15 mouse cellular contexts compared by ENCODE assay signal in genomic region chr12:12683733-12684470, GRCm38 (mm10).
A peak's percentile ranks its signal among the peaks of the same experiment; 100 is the strongest.
DNase-seq lines count a peak whose midpoint lies in the region; ATAC-seq and TF ChIP-seq lines count a peak whose summit lies in the region.
"Had no signal": no experiment of that assay in that cellular context is flagged by ENCODE, and none has a peak within 500 bp of the region (broad histone marks: within the 10 kb centered on the region; RNA-seq: fewer than 3 reads in every experiment).

No protein-coding gene starts in this region.

- H3K4me1 ChIP-seq in neural tube, embryonic 12.5 days, result peaks cover 43% of the 10 kb centered on the region
- peaks cover 35% of the 10 kb centered on the region for H3K4me1 ChIP-seq in forebrain, embryonic 11.5 days (replicated peaks; ENCODE audit: control insufficient read depth, insufficient read depth, low read length)
- peaks cover 37% of the 10 kb centered on the region for H3K4me1 ChIP-seq in hindbrain, postnatal 0 days (ENCODE audit: insufficient read depth, low read length)
- peaks cover 44% of the 10 kb centered on the region for H3K4me1 ChIP-seq in midbrain, embryonic 15.5 days

- no peaks in the 10 kb centered on the region for H3K36me3 ChIP-seq in neural tube, embryonic 12.5 days
- H3K36me3 ChIP-seq in forebrain, embryonic 11.5 days (ENCODE audit: control insufficient read depth, insufficient read depth, low read length), result no peaks in the 10 kb centered on the region
- H3K36me3 ChIP-seq in hindbrain, postnatal 0 days (ENCODE audit: insufficient read depth, low read length), result no peaks in the 10 kb centered on the region
- H3K36me3 ChIP-seq in midbrain, embryonic 15.5 days (replicated peaks), result no peaks in the 10 kb centered on the region
- H3K36me3 ChIP-seq: limb, embryonic 12.5 days; lung, embryonic 15.5 days had no signal

- no peaks in the 10 kb centered on the region for H3K9me3 ChIP-seq in neural tube, embryonic 12.5 days
- H3K9me3 ChIP-seq in forebrain, embryonic 11.5 days (ENCODE audit: control insufficient read depth, low read length), result no peaks in the 10 kb centered on the region
- H3K9me3 ChIP-seq in hindbrain, postnatal 0 days (ENCODE audit: low read length), result no peaks in the 10 kb centered on the region
- H3K9me3 ChIP-seq in midbrain, embryonic 15.5 days, result no peaks in the 10 kb centered on the region
- H3K9me3 ChIP-seq: limb, embryonic 12.5 days; lung, embryonic 15.5 days had no signal

- H3K4me3 ChIP-seq in neural tube, embryonic 12.5 days, result no peak overlapping the region
- H3K4me3 ChIP-seq in forebrain, embryonic 11.5 days (ENCODE audit: low read depth, low read length), result no peak overlapping the region
- H3K4me3 ChIP-seq in hindbrain, postnatal 0 days (ENCODE audit: low read length), result no peak overlapping the region
- no peak overlapping the region for H3K4me3 ChIP-seq in midbrain, embryonic 15.5 days
- H3K4me3 ChIP-seq: erythroblast, embryonic 14.5 days; limb, embryonic 12.5 days; lung, embryonic 15.5 days had no signal

- no peak for TF ChIP-seq CTCF in hindbrain, postnatal 0 days (IDR thresholded peaks at IDR 0.05; ENCODE audit: low read depth)

- WGBS in neural tube, embryonic 12.5 days, result 46% methylated on average over 10 of the region's 10 CpGs
- 45% methylated on average over 10 of the region's 10 CpGs for WGBS in forebrain, embryonic 11.5 days
- 36% methylated on average over 10 of the region's 10 CpGs for WGBS in hindbrain, postnatal 0 days
- 35% methylated on average over 10 of the region's 10 CpGs for WGBS in midbrain, embryonic 15.5 days

- DNase-seq in neural tube, embryonic 10.5 days (ENCODE audit: extremely low spot score, low spot score), result no peak
- DNase-seq in forebrain, embryonic 11.5 days (ENCODE audit: low spot score), result no peak
- DNase-seq in hindbrain, postnatal 0 days (ENCODE audit: low spot score), result no peak
- no peak for DNase-seq in thymus, postnatal 0 days (ENCODE audit: low spot score)
- no peak for DNase-seq in ovary, postnatal 14 days (ENCODE audit: low spot score)
- DNase-seq in kidney, postnatal 4 days, result no peak
- DNase-seq: layer of hippocampus, adult 9-11 months had no signal

- no peaks in the 10 kb centered on the region for H3K27me3 ChIP-seq in neural tube, embryonic 12.5 days (replicated peaks)
- no peaks in the 10 kb centered on the region for H3K27me3 ChIP-seq in forebrain, embryonic 11.5 days (ENCODE audit: control insufficient read depth, insufficient read depth, low read length)
- no peaks in the 10 kb centered on the region for H3K27me3 ChIP-seq in hindbrain, postnatal 0 days (ENCODE audit: insufficient read depth, low read length)
- no peaks in the 10 kb centered on the region for H3K27me3 ChIP-seq in midbrain, embryonic 15.5 days (replicated peaks)
- H3K27me3 ChIP-seq: lung, embryonic 15.5 days; Patski had no signal

- H3K9ac ChIP-seq in neural tube, embryonic 12.5 days, result 0 out of 2 replicates have a peak overlapping the region, but pooled peaks have one; percentile 1
- H3K9ac ChIP-seq in forebrain, embryonic 11.5 days (ENCODE audit: low read length), result peak overlapping the region; percentile 3; the same call in 1 of the 2 replicates
- H3K9ac ChIP-seq in hindbrain, postnatal 0 days (replicated peaks; ENCODE audit: low read length), result no peak overlapping the region
- H3K9ac ChIP-seq in midbrain, embryonic 15.5 days, result no peak overlapping the region
- H3K9ac ChIP-seq: limb, embryonic 12.5 days; lung, embryonic 15.5 days had no signal

- no peak for ATAC-seq in neural tube, embryonic 12.5 days (ENCODE audit: low FRiP score, low read depth)
- no peak for ATAC-seq in forebrain, embryonic 11.5 days (replicated peaks; ENCODE audit: low FRiP score)
- ATAC-seq in hindbrain, postnatal 0 days, result 0 out of 2 replicates have a peak, but pooled peaks have one; percentile 2
- peak; percentile 1; the same call in 1 of the 2 replicates for ATAC-seq in midbrain, embryonic 15.5 days (replicated peaks)
- ATAC-seq: CD4-positive, CD25-positive, alpha-beta regulatory T cell, adult 4 months; inflammation-experienced regulatory T-cells, adult 6 months had no signal

- H3K27ac ChIP-seq in neural tube, embryonic 12.5 days, result 0 out of 2 replicates have a peak overlapping the region, but pooled peaks have one; percentile 2
- peak overlapping the region; percentile 82 for H3K27ac ChIP-seq in forebrain, embryonic 11.5 days (ENCODE audit: low read depth, low read length)
- H3K27ac ChIP-seq in hindbrain, postnatal 0 days, result peak overlapping the region; percentile 15; the same call in 1 of the 2 replicates
- H3K27ac ChIP-seq in midbrain, embryonic 15.5 days, result peak overlapping the region; percentile 55
- H3K27ac ChIP-seq: limb, embryonic 12.5 days; lung, embryonic 15.5 days had no signal

- H3K4me2 ChIP-seq in neural tube, embryonic 12.5 days (replicated peaks), result 0 out of 2 replicates have a peak overlapping the region, but pooled peaks have one; percentile 16
- H3K4me2 ChIP-seq in forebrain, embryonic 11.5 days (ENCODE audit: low read depth, low read length, severe bottlenecking), result peak overlapping the region; percentile 0; the same call in 1 of the 2 replicates
- H3K4me2 ChIP-seq in hindbrain, postnatal 0 days (ENCODE audit: low read depth, low read length), result peak overlapping the region; percentile 36; the same call in 1 of the 2 replicates
- H3K4me2 ChIP-seq in midbrain, embryonic 15.5 days, result peak overlapping the region; percentile 37; the same call in 1 of the 2 replicates
- H3K4me2 ChIP-seq: limb, embryonic 12.5 days; lung, embryonic 15.5 days had no signal

Comparison
In these comparisons a context has a peak if more than half of its experiments do, and no peak if none do; other contexts are left out.
1. ATAC-seq: peak in hindbrain, postnatal 0 days (single experiment) and midbrain, embryonic 15.5 days (single experiment); none in neural tube, embryonic 12.5 days (single experiment) and forebrain, embryonic 11.5 days (single experiment).
2. H3K27ac ChIP-seq: peak in every context shown above with its lines; median percentile 82 in forebrain, embryonic 11.5 days; 55 in midbrain, embryonic 15.5 days; 15 in hindbrain, postnatal 0 days; 2 in neural tube, embryonic 12.5 days.
3. H3K9ac ChIP-seq: peak in neural tube, embryonic 12.5 days (single experiment) and forebrain, embryonic 11.5 days (single experiment); none in hindbrain, postnatal 0 days (single experiment) and midbrain, embryonic 15.5 days (single experiment).
4. Peak in every context shown above with its lines, with median percentiles within 50 percentile points of each other: H3K4me2 ChIP-seq.